Mouse (Mus musculus) kidney, postnatal 0 days (tissue): ENCODE results near the gene Bhlhe23. TPM values are rescaled to one million over a fixed set of nuclear protein-coding genes. Genes with fewer than 3 reads are reported as not detected.

Experiments used
- ATAC-seq: fragments of 200-750 bp; cut with Nextera tagmentation; replicated peaks from 2 replicates; pipeline ENCODE4 v1.8.0; 2017; ENCODE audit warnings: low read depth, moderate number of reproducible peaks, moderate TSS enrichment, moderate library complexity; ENCODE audit not compliant: low FRiP score
- DNase-seq: peaks from one replicate; pipeline ENCODE4 v3.0.0-alpha.2; 2016; ENCODE audit warnings: low spot score
- H3K27ac ChIP-seq: fragments of 300-500 bp; sonication (generic); 2 replicates; pipeline ENCODE4 v1.5.1; 2014; ENCODE audit warnings: mild to moderate bottlenecking
- H3K27me3 ChIP-seq: fragments of 300-500 bp; sonication (generic); 2 replicates; pipeline ENCODE4 v1.6.1; 2014; ENCODE audit warnings: low read length, mixed read lengths; ENCODE audit not compliant: insufficient read depth
- H3K36me3 ChIP-seq: fragments of 300-500 bp; sonication (generic); 2 replicates; pipeline ENCODE4 v1.6.1; 2014; ENCODE audit warnings: low read length, mixed read lengths; ENCODE audit not compliant: insufficient read depth
- H3K4me1 ChIP-seq: fragments of 300-500 bp; sonication (generic); replicated peaks from 2 replicates; pipeline ENCODE4 v1.6.1; 2014; ENCODE audit warnings: antibody characterized with exemption, low read length, mixed read lengths; ENCODE audit not compliant: insufficient read depth
- H3K4me2 ChIP-seq: fragments of 300-500 bp; sonication (generic); 2 replicates; pipeline ENCODE4 v1.6.1; 2014; ENCODE audit warnings: mild to moderate bottlenecking, low read length, moderate library complexity, mixed read lengths
- H3K4me3 ChIP-seq: fragments of 300-500 bp; sonication (generic); replicated peaks from 2 replicates; pipeline ENCODE4 v1.5.1; 2014; ENCODE audit warnings: low read depth, low read length
- H3K9ac ChIP-seq: fragments of 300-500 bp; sonication (generic); 2 replicates; pipeline ENCODE4 v1.6.1; 2014; ENCODE audit warnings: low read depth, low read length
- H3K9me3 ChIP-seq: fragments of 300-500 bp; sonication (generic); replicated peaks from 2 replicates; pipeline ENCODE4 v1.6.1; 2016; ENCODE audit warnings: low read length, inconsistent platforms, mixed read lengths
- CTCF ChIP-seq: IDR thresholded peaks from 2 replicates; pipeline ENCODE4 v1.5.1; 2016; ENCODE audit warnings: antibody characterized with exemption, low read depth, mild to moderate bottlenecking, moderate library complexity
- WGBS: fragments of 180-500 bp; shearing (Covaris S2); extraction: QIAGEN DNeasy Blood & Tissue Kit; methylation state at CpG from one replicate; pipeline ENCODE4 v1.1.7; 2014; 5-methylcytosine and 5-hydroxymethylcytosine counted together
- polyA plus RNA-seq: library from polyadenylated mRNA; unstranded; fragments of >200 nt; fragmentation: Nextera tagmentation; extraction: Ambion mirVana; gene quantifications from 2 replicates; pipeline ENCODE4 v1.2.1, GENCODE M21; 2015

Gene Bhlhe23
- polyA plus RNA-seq, 1 experiment from 2014 or later = not detected

DNA sequence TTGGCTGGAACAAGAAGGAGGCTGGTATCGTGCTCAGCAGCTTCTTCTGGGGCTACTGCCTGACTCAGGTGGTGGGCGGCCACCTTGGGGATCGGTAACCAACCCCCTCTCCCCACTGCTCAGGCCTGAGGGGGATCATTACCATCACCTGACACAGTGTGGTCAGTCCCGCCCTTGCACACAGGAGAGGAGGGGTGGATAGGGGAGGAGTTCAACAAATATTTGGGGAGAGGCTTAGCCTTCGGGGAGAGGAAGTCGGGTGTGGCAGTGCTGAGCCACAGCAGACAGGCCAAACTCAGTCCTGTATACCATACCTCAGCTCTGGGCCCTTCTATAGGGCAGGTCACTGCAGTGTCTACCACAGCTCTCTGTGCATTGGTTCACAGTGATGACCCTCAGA lies 44.7 kb downstream of the Bhlhe23 start:
- 56% methylated on average over 6 of the region's 6 CpGs for WGBS
- DNase-seq (no peak), ATAC-seq (no peak)
- H3K4me2 ChIP-seq = no peak overlapping the region
- no peak overlapping the region for H3K4me3 ChIP-seq
- no peaks in the 10 kb centered on the region for H3K36me3 ChIP-seq
- no peak for TF ChIP-seq CTCF
- H3K27me3 ChIP-seq = no peaks in the 10 kb centered on the region
- no peaks in the 10 kb centered on the region for H3K9me3 ChIP-seq
- H3K27ac ChIP-seq = no peak overlapping the region
- H3K4me1 ChIP-seq = no peaks in the 10 kb centered on the region
- no peak overlapping the region for H3K9ac ChIP-seq

DNA sequence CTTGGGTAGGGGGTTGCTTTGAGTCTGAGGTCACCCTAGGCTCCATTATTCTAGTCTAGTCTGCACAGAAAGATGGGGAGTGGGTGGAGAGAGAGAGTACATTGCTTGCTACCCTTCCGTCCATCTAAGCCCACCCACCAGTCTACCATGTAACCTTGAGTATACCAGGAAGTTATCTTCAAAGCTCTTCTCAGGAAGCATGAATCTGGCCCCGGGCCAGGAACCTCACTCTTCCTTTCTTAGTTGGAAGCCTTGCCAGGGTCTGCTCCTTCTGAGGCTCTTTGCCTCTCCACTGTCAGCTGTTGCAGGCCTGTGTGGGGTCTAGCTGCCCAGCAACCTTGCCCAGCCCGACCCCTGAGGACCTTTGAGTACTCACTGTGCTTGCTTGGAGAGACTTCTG lies 45.7 kb downstream of the Bhlhe23 start:
- no peak for TF ChIP-seq CTCF
- H3K4me3 ChIP-seq = no peak overlapping the region
- H3K4me1 ChIP-seq = no peaks in the 10 kb centered on the region
- ATAC-seq (no peak), DNase-seq (no peak)
- H3K9ac ChIP-seq = no peak overlapping the region
- no peaks in the 10 kb centered on the region for H3K27me3 ChIP-seq
- H3K4me2 ChIP-seq = no peak overlapping the region
- no peak overlapping the region for H3K27ac ChIP-seq
- H3K9me3 ChIP-seq = no peaks in the 10 kb centered on the region
- H3K36me3 ChIP-seq = no peaks in the 10 kb centered on the region
- 64% methylated on average over 3 of the region's 3 CpGs for WGBS

DNA sequence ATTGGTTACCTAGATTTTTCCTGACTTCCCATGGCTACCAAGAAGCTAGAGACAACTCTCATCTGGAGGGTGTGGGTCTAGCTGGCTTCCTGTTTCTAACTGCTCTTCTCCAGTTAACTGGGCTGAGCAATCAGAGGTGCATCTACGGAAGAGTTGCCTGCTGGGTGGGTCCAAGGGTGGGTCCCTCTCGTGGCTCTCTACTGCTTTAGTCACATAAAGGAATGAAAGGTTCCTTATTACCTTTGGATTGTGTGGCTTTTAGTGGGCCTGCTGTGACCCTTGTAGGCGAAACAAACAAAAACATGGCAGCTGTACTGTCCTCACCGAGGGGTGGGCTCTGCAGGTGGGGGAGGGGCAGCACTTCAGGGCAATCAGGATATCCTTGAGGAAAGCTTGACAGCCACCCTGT lies 49.1 kb downstream of the Bhlhe23 start:
- TF ChIP-seq CTCF = no peak
- ATAC-seq = no peak
- no peak overlapping the region for H3K4me2 ChIP-seq
- DNase-seq = no peak
- H3K9me3 ChIP-seq = no peaks in the 10 kb centered on the region
- H3K4me3 ChIP-seq = no peak overlapping the region
- 0 out of 2 replicates have a peak, but pooled peaks cover 10% of the 10 kb centered on the region for H3K4me1 ChIP-seq
- H3K27ac ChIP-seq = no peak overlapping the region
- no peaks in the 10 kb centered on the region for H3K27me3 ChIP-seq
- peaks cover 12% of the 10 kb centered on the region; the same call in 1 of the 2 replicates for H3K36me3 ChIP-seq
- 52% methylated on average over 4 of the region's 4 CpGs for WGBS
- H3K9ac ChIP-seq = no peak overlapping the region

DNA sequence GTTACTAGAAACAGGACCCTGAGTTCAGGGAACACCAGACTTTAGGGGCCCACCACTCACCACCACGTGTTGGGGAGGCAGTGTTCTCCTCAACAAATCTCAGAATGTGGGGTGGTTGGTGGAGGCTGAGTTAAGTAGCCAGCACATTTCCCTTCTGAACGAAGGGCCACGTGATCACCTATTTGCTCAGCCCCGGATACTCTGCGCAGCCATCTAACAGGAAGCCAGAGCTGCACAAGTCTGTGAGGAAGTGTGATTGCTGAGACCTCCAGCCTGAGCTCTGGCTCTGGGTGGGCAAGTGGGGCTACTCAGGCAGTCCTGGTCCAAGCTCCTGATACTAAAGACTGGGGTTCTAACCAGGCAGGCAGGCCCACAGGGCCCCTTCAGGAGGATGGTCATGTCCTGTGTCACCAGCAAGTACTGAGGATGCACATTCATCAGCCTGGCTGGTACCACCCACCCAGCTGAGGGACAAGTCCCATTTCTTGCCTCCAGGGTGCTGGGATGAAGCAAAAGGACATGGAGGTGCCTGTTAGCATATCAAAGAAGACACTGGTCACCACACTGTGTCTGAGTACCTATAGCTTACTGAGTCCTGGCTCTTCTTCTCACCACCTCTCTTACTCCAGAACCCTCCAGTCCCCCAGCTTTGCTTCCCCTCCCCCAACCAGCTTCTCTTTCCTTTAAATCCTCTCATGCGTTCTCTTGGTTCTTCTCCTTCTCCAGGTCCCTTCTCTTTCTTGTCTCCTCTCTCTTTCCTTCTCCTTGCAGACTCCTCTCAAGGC lies 49.9 kb downstream of the Bhlhe23 start:
- WGBS = 74% methylated on average over 6 of the region's 6 CpGs

DNA sequence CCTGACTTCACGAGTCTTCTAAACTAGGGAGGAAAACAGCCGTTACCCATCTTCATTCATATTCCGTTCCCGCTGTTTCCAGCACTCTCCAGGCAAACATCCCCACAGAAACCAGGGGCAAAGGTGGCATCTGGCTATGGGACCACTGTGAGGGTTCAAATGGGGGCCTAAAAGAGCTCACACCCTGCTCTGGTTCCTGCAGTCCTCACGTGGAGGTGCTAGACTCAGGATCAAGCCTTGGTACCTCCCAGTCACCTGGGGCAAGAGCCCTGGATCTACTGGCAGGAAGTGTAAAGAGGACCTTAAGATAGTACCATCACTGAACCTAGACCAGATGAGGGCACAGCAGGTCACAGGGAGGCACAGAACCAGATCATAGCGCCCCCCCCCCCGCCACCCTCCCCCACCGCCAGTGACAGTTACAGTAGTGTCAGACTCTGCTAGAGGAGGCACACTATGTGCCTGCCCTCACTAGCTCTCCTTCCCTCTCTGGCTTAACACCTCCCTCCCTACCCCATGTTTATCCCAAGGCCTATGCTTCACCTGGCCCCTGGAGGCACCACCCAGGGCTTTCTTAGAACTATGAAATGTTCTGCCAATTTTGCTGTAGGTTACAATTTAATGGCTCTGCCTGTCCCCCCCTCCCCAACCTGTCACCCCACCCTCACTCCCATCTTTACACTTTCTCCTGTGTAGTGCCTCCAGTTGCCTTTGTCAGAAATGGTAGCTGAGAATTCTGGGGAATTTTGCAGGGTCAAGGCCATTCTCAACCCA lies 50.7 kb downstream of the Bhlhe23 start:
- no peak for DNase-seq
- no peak overlapping the region for H3K4me3 ChIP-seq
- H3K9me3 ChIP-seq = no peaks in the 10 kb centered on the region
- H3K36me3 ChIP-seq = peaks cover 25% of the 10 kb centered on the region
- H3K9ac ChIP-seq = no peak overlapping the region
- H3K27ac ChIP-seq = no peak overlapping the region
- no peaks in the 10 kb centered on the region for H3K27me3 ChIP-seq
- no peak for ATAC-seq
- WGBS = 29% methylated on average over 8 of the region's 8 CpGs
- H3K4me1 ChIP-seq = 0 out of 2 replicates have a peak, but pooled peaks cover 10% of the 10 kb centered on the region
- no peak for TF ChIP-seq CTCF
- no peak overlapping the region for H3K4me2 ChIP-seq

More for the DNA sequence above, 49.9 kb downstream of the Bhlhe23 start:
- H3K27ac ChIP-seq = no peak overlapping the region
- no peak overlapping the region for H3K9ac ChIP-seq
- DNase-seq (no peak), ATAC-seq (no peak)
- H3K4me3 ChIP-seq = no peak overlapping the region
- 0 out of 2 replicates have a peak, but pooled peaks cover 10% of the 10 kb centered on the region for H3K4me1 ChIP-seq
- H3K27me3 ChIP-seq = no peaks in the 10 kb centered on the region
- H3K4me2 ChIP-seq = no peak overlapping the region
- no peak for TF ChIP-seq CTCF
- peaks cover 16% of the 10 kb centered on the region for H3K36me3 ChIP-seq
- H3K9me3 ChIP-seq = no peaks in the 10 kb centered on the region

DNA sequence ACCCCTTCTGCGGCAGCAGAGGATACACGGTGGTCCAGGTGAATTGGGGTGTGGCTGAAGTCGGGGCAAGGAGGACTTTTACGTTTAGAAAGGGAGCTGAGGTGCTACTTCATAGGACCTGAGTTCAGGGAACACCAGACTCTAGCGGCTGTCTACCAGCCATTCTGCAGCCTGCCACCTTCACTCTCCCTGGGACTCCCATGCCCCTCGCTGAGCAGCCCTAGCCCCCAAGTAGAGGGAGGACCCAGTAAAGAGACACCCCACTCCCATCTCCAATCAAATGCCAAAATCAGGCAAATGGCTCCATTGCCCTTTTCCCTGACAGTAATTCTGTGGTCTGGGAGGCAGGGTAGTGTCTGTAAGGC lies 51.3 kb downstream of the Bhlhe23 start:
- peak overlapping the region; percentile 19; the same call in 1 of the 2 replicates for H3K9ac ChIP-seq
- no peak overlapping the region for H3K27ac ChIP-seq
- TF ChIP-seq CTCF = no peak
- WGBS = 5% methylated on average over 6 of the region's 6 CpGs
- no peaks in the 10 kb centered on the region for H3K27me3 ChIP-seq
- H3K36me3 ChIP-seq = peaks cover 31% of the 10 kb centered on the region
- no peak for DNase-seq
- H3K4me2 ChIP-seq = peak overlapping the region; percentile 51
- 0 out of 2 replicates have a peak, but pooled peaks cover 10% of the 10 kb centered on the region for H3K4me1 ChIP-seq
- no peak for ATAC-seq
- H3K4me3 ChIP-seq = peak overlapping the region; percentile 23; the same call in 1 of the 2 replicates
- no peaks in the 10 kb centered on the region for H3K9me3 ChIP-seq
